Comparison of ENCODE assay signal across 19 mouse cellular contexts in the genomic region with DNA sequence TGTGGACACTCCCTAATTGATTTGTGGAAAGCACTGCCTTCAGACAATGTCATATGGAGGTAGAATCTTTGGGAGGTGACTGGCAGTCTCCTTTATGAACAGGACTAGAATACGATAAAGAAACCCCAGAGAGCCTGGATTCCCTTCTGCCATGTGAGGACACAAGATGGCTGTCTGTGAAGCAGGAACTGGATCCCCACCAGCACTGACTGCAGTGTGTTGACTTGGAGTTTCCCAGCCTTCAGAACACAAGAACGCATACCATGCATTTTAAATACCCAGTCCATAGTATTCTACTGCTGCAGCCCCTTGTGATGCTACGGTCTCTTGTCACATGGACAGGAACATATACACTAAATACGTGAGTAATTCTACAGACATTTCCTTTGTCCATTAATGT. TPM values are rescaled to one million over a fixed set of nuclear protein-coding genes. Genes with fewer than 3 reads are reported as not detected.
DNase-seq lines count a peak whose midpoint lies in the region; ATAC-seq and TF ChIP-seq lines count a peak whose summit lies in the region.
"Had no signal": no experiment of that assay in that cellular context is flagged by ENCODE, and none has a peak within 500 bp of the region (broad histone marks: within the 10 kb centered on the region; RNA-seq: fewer than 3 reads in every experiment).

No protein-coding gene starts in this region.

- peak; percentile 30; the same call in 1 of the 2 replicates for ATAC-seq in forebrain, embryonic 16.5 days
- no peak for ATAC-seq in hindbrain, embryonic 16.5 days

- TF ChIP-seq CTCF in gastrocnemius, adult 2 months (IDR thresholded peaks at IDR 0.05), result no peak

- H3K4me2 ChIP-seq in forebrain, embryonic 16.5 days (ENCODE audit: low read length), result no peak overlapping the region
- H3K4me2 ChIP-seq in hindbrain, embryonic 16.5 days (ENCODE audit: low read length), result no peak overlapping the region
- H3K4me2 ChIP-seq: embryonic facial prominence, embryonic 13.5 days; embryonic facial prominence, embryonic 15.5 days; forebrain, embryonic 12.5 days had no signal

- no peaks in the 10 kb centered on the region for H3K27me3 ChIP-seq in forebrain, embryonic 16.5 days (replicated peaks; ENCODE audit: control insufficient read depth, insufficient read depth, low read length)
- H3K27me3 ChIP-seq in forebrain, embryonic 10.5 days (ENCODE audit: poor library complexity, severe bottlenecking), result no peaks in the 10 kb centered on the region
- H3K27me3 ChIP-seq in hindbrain, embryonic 10.5 days (ENCODE audit: insufficient read depth, poor library complexity, severe bottlenecking), result no peaks in the 10 kb centered on the region
- H3K27me3 ChIP-seq in hindbrain, embryonic 16.5 days (replicated peaks; ENCODE audit: control insufficient read depth, insufficient read depth, low read length), result no peaks in the 10 kb centered on the region
- H3K27me3 ChIP-seq: embryonic facial prominence, embryonic 13.5 days; embryonic facial prominence, embryonic 15.5 days; forebrain, embryonic 12.5 days had no signal

- intact Hi-C loops in gastrocnemius, adult 2 months (cut with DNase I), result no loop called here

- WGBS in forebrain, embryonic 16.5 days, result 82% methylated on average over 4 of the region's 4 CpGs
- 94% methylated on average over 4 of the region's 4 CpGs for WGBS in forebrain, embryonic 10.5 days
- WGBS in hindbrain, embryonic 10.5 days, result 84% methylated on average over 4 of the region's 4 CpGs
- whole genome bisulfite sequencing in hindbrain, embryonic 16.5 days, result 87% methylated on average over 4 of the region's 4 CpGs

- H3K4me1 ChIP-seq in forebrain, embryonic 16.5 days (replicated peaks; ENCODE audit: control insufficient read depth, insufficient read depth, low read length), result 0 out of 2 replicates have a peak, but pooled peaks cover 3% of the 10 kb centered on the region
- H3K4me1 ChIP-seq in forebrain, embryonic 10.5 days, result peaks cover 12% of the 10 kb centered on the region
- peaks cover 5% of the 10 kb centered on the region for H3K4me1 ChIP-seq in hindbrain, embryonic 10.5 days (replicated peaks)
- peaks cover 4% of the 10 kb centered on the region; the same call in 1 of the 2 replicates for H3K4me1 ChIP-seq in hindbrain, embryonic 16.5 days (ENCODE audit: control insufficient read depth, insufficient read depth, low read depth, low read length)
- H3K4me1 ChIP-seq: forebrain, embryonic 12.5 days had no signal

- no peak overlapping the region for H3K27ac ChIP-seq in forebrain, embryonic 16.5 days (ENCODE audit: low read length)
- no peak overlapping the region for H3K27ac ChIP-seq in forebrain, embryonic 10.5 days
- H3K27ac ChIP-seq in gastrocnemius, adult 2 months, result peak overlapping the region; percentile 89; the same call in 1 of the 2 replicates
- H3K27ac ChIP-seq in hindbrain, embryonic 10.5 days, result 0 out of 2 replicates have a peak overlapping the region, but pooled peaks have one; percentile 35
- H3K27ac ChIP-seq in hindbrain, embryonic 16.5 days (ENCODE audit: low read depth, low read length), result no peak overlapping the region
- H3K27ac ChIP-seq: embryonic facial prominence, embryonic 13.5 days; embryonic facial prominence, embryonic 15.5 days; forebrain, embryonic 12.5 days had no signal

- H3K9me3 ChIP-seq in forebrain, embryonic 16.5 days (ENCODE audit: control insufficient read depth, low read length), result no peaks in the 10 kb centered on the region
- no peaks in the 10 kb centered on the region for H3K9me3 ChIP-seq in forebrain, embryonic 10.5 days
- H3K9me3 ChIP-seq in hindbrain, embryonic 10.5 days, result no peaks in the 10 kb centered on the region
- H3K9me3 ChIP-seq in hindbrain, embryonic 16.5 days (ENCODE audit: control insufficient read depth, low read length), result no peaks in the 10 kb centered on the region
- H3K9me3 ChIP-seq: embryonic facial prominence, embryonic 13.5 days; embryonic facial prominence, embryonic 15.5 days; forebrain, embryonic 12.5 days had no signal

- no peak overlapping the region for H3K9ac ChIP-seq in forebrain, embryonic 16.5 days (replicated peaks; ENCODE audit: low read depth, low read length)
- H3K9ac ChIP-seq in hindbrain, embryonic 16.5 days (ENCODE audit: low read depth, low read length), result no peak overlapping the region
- H3K9ac ChIP-seq: embryonic facial prominence, embryonic 13.5 days; embryonic facial prominence, embryonic 15.5 days; forebrain, embryonic 12.5 days had no signal

- no peaks in the 10 kb centered on the region for H3K36me3 ChIP-seq in forebrain, embryonic 16.5 days (ENCODE audit: control insufficient read depth, insufficient read depth)
- H3K36me3 ChIP-seq in forebrain, embryonic 10.5 days (replicated peaks), result no peaks in the 10 kb centered on the region
- no peaks in the 10 kb centered on the region for H3K36me3 ChIP-seq in hindbrain, embryonic 10.5 days
- H3K36me3 ChIP-seq in hindbrain, embryonic 16.5 days (ENCODE audit: control insufficient read depth, insufficient read depth, low read length), result no peaks in the 10 kb centered on the region
- H3K36me3 ChIP-seq: embryonic facial prominence, embryonic 13.5 days; embryonic facial prominence, embryonic 15.5 days; forebrain, embryonic 12.5 days had no signal

- H3K4me3 ChIP-seq in forebrain, embryonic 16.5 days (replicated peaks; ENCODE audit: low read length), result no peak overlapping the region
- no peak overlapping the region for H3K4me3 ChIP-seq in forebrain, embryonic 10.5 days
- H3K4me3 ChIP-seq in gastrocnemius, adult 2 months, result no peak overlapping the region
- no peak overlapping the region for H3K4me3 ChIP-seq in hindbrain, embryonic 10.5 days
- H3K4me3 ChIP-seq in hindbrain, embryonic 16.5 days (ENCODE audit: low read length), result no peak overlapping the region
- H3K4me3 ChIP-seq: embryonic facial prominence, embryonic 13.5 days; embryonic facial prominence, embryonic 15.5 days; erythroblast, embryonic 14.5 days; forebrain, embryonic 12.5 days had no signal

- DNase-seq in forebrain, embryonic 10.5 days (ENCODE audit: extremely low spot score, low spot score), result no peak
- no peak for DNase-seq in gastrocnemius, adult 2 months
- no peak for DNase-seq in gastrocnemius, postnatal 10 days
- no peak for DNase-seq in hindbrain, embryonic 10.5 days (ENCODE audit: low spot score)
- DNase-seq: adrenal gland, adult 2 months; adrenal gland, postnatal 10 days; adrenal gland, postnatal 25 days; cerebellum, adult 11 months; cerebellum, adult 18-20 months; cerebellum, adult 8-10 months; cerebellum, adult 9-11 months; cerebellum, postnatal 36 days; embryo, embryonic 11 days had no signal

RNA-seq across cellular contexts. Expression of a gene that starts 13.5 kb away (rescaled TPM):
- polyA plus RNA-seq in forebrain, embryonic 16.5 days (2015; fragmentation: Nextera tagmentation; extraction: Ambion mirVana), result 21.5 and 22.7 TPM in 2 replicates
- 8.1 and 9.1 TPM in 2 replicates for polyA plus RNA-seq in forebrain, embryonic 10.5 days (2016; fragmentation: Nextera tagmentation; extraction: Ambion mirVana)
- 100 to 1,000 TPM; 127 to 221 TPM for total RNA-seq in gastrocnemius, adult 2 months (2021)
- 10 to 100 TPM; 40.0 to 41.5 TPM for total RNA-seq in gastrocnemius, postnatal 10 days (2021)
- polyA plus RNA-seq in hindbrain, embryonic 10.5 days (2016; fragmentation: Nextera tagmentation; extraction: Ambion mirVana), result 9.8 and 12.4 TPM in 2 replicates
- polyA plus RNA-seq in hindbrain, embryonic 16.5 days (2015; fragmentation: Nextera tagmentation; extraction: Ambion mirVana), result 40.8 and 55.5 TPM in 2 replicates

Comparison
In these comparisons a context has a peak if more than half of its experiments do, and no peak if none do; other contexts are left out.
1. H3K27ac ChIP-seq: peak in gastrocnemius, adult 2 months (single experiment) and hindbrain, embryonic 10.5 days (single experiment); none in forebrain, embryonic 16.5 days (single experiment), forebrain, embryonic 10.5 days (single experiment) and hindbrain, embryonic 16.5 days (single experiment).